Mouse (Mus musculus): ENCODE measurements at regions not wholly inside any gene's neighbourhood (a gene's known extent, or its start where the extent isn't known, plus 50 kb on each side); places are given as distances from the start of the nearest gene placed in this dataset.

DNA sequence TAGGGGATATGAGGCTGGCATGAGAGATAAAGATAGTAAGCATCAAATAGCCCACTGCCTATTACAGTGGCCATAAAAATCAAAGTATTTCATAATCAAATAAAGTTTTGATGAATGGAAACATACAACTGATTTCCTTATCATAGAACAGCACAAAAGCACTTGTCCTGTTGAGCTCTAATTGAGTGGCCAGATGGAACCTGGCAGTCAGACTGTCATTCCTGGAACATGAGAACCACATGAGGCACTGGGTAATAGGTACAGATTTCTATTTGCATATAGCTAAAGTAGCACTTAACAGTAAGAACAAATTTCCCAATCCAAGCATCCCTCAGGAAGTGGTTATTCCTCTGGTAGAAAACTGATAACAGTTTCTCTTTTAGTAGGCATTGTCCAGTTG, 732.3 kb downstream of the Hdgfl1 start:
- no peak for DNase-seq

DNA sequence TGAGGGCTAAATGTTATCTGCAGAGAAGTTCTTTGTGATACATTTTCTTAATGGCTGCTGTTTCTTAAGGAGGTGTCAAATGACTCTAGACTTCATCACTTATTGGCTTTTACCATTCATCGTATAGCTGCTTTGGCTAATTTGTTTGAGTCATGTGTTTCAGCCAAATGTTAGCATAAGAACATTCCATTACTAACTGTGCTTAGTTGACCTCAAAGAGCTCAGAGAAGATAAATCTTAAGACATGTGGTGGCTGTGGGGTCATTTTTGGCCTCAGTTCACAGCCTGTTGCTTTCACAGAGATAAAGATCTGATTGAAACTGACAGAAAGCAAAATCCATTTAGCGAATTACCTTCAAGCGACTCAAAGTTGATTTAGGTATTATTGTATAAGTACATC, 743.6 kb downstream of the Hdgfl1 start:
- DNase-seq, result no peak

DNA sequence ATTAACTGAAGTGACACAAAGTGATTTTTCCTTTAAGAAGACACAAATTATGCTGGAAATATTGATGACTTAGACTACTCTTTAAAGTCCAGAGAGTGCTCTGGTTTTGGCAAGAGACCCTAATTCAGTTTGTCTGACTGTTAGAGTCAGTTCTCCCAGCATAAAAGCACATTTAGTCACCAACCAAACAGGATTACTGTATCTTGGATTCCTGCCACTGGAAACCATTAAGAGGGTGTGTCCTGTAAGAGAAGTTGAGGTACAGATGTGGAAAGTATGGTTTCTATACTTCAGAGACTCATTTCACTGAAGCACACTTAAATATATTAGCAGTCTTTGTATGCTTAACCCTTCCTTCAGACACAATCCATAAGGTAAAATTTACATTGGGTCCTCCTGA, 745.3 kb downstream of the Hdgfl1 start:
- no peak for DNase-seq

DNA sequence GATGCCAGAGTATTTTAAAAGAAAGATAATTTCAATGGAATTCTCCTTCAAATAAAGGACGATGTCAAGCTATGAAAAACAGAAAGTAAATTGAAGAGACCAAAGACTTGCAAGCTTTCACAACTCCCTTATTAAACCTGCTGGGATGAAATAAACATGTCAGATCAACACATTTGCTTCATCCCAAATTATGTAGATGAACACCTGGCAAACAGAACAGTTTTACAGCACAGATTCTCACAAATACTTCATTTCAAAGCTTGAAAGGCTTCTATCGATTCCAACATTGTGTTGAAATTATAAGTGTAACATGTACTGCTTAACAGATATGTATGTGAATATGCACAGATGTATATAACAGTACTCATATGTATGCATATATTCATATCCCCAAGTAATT, 749.5 kb downstream of the Hdgfl1 start:
- DNase-seq, result no peak

DNA sequence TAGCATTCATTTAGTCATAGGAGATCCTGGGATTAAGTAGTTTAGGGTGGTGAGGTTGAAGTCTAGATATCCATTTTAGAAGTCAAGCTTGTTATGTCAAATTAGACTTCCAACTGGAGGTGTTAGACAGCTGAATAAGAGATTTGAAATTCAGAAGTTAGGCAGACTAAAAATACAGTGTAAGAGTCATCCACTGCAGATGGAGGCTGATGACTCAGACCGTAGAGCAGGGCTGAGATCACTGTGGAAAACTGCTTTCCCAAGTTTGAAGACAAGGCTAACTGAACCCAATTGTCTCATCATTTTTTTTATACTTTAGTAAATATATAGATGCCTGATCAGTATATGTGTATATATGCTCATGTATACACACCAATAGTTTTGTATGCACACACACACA, 738.8 kb upstream of the Nrsn1 start:
- no peak for DNase-seq

DNA sequence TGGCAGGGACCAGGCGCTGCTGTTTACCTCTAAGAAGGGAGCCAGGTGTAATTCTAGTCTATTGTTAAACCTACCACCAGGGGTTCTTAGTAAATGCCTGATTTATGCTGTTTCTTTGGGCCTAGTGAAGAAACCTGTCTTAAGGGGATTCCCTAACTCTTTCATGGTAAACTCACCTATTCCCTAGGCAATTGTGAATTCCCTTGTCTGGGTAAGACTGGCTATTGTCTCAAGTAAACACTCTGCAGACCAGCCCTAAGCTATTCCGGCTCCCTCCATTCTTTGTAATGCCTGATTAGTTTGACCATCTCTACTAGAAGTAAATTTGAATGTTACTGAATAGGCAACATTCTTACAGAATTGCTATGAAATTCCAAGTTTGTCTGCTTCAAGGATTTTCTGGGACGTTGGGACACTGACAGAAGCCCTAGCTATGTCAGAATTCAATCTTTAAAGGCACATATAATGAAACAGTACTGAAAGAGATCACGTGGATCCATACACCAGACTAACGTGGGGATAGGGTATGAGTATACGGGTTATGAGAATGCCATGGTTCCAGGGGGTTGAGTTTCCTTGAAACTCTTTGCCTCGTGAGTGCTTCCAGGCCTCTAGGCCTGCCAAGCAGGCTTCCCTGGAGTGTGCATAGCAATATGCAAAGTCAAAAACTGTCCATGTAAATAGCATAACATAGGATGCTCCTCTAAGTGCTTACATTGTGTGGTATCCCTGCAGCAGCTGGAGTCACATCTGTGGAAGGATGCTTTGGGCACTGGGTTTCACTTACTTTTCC, 734.7 kb upstream of the Nrsn1 start:
- no peak for DNase-seq

DNA sequence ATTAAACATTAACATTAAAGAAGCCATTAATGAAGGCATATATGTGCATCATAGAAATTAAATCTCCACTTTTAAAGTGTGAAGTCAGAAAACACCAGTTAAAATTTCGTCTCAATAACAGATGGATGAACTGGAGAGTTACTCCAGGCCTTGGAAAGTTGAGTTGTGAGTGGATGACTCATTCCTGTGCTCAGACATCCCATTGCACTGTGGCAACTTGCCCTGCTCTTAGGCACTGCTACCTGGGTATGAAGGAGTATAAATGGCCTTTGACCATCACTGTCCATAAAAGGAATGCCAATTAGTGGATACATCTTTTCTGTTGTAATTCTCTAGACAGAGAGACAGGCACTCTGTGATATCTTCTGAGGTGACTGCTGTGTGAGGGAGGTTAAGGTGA, 723.2 kb upstream of the Nrsn1 start:
- no peak for DNase-seq

DNA sequence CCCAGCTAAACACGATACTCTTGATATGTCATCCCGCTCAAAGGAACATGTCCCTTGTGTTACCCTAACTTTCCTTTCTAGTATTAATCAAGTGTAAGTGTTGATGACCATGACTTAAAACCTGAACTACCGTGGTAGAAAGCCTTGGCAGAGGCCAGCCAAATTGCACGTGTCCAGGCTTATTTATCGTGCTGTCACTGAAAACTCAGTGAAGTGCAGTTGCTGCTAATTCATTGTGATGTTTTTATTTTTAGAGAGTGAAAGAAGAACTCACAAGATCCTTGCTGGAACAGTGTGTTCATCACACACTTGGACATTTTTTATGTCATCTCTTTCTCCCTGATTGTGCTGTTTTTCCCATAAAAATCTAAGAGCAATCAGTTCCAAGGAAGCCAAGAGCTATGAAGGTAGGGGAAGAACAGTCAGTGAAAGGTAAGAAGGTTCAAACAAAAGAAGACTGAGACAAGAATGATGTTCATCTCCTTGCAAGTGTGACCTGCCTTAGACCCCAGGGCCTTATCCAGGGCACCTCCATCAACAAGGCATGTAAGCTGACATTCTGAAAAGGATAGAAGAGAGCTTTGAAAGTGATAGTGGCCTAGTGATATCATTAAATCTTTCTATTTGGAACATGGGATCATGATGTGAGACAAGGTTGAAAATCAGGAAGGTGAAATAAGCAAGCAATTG, 718.9 kb upstream of the Nrsn1 start:
- DNase-seq, result no peak

DNA sequence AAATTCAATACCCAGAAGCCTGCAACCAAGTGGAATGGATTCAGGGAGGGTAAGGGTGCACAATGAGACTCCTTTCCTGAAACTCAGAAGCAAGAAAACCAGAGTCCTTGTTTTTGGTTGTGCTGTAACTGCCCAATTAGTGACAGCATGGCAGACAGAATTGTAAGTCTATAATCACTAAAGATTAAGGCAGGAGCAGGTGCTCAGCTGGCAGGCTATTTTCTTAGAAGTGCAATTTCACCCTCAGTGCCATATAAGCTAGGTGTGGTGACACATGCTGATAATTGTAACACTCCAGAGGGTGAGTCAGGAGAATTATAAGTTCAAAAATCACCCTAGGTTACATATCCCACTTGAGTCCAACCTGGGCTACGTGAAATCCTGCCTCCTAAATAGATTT, 714.2 kb upstream of the Nrsn1 start:
- no peak for DNase-seq

DNA sequence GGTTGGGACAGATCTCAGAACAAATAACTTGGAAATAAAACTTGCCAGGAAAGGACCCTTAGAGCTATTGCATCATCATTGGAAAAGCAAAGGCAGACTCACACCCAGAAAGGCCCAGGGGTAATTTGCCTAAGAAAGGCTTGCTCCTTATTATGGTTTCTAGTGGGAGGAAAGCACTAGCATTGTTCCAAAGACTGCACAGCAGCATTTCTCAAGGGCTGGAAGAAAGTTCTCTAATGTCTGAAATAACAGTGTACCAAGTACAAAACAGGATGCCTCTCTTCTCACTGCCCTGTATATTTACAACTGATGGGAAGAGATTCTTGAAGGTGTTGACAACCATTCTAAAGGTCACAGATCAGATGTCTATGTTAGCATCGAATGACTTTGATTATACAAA, 713.4 kb upstream of the Nrsn1 start:
- DNase-seq, result no peak

DNA sequence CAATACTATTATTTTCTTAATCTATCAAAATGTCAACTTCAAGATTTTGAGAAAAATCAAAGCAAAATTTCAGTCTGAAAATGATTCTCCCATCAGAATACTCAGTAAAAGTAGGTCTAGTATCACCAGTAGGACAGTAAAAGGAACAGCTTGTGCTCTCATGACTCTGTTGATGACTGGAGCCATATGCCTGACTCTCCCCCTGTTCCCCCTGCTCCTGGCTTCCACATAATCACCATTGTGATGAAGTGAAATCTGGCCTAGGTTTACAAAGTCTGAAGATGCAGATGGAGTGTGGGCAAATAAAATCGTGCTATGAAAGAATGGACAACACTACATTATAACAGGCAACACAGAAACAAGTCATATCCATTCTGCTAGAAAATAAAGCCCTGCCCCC, 708.3 kb upstream of the Nrsn1 start:
- DNase-seq, result no peak

DNA sequence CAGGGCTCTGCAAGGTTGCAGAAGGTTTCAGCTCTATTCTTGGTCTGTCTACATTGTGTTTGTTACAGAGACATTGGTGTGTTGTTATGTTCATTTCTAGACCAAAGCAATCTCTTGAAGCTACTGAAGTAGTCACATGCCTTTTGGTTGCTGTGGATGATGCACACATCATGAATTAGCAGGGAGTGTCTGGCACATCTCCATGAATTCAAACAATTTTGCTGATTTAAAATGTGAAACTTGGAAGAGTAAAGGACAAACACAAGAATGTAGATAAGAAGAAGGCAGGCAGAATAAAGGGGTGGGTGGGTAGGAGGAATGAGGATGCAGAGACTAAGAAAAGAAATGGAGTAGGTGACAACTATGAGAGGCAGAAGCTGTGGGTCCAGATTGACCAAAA, 688.3 kb upstream of the Nrsn1 start:
- no peak for DNase-seq

DNA sequence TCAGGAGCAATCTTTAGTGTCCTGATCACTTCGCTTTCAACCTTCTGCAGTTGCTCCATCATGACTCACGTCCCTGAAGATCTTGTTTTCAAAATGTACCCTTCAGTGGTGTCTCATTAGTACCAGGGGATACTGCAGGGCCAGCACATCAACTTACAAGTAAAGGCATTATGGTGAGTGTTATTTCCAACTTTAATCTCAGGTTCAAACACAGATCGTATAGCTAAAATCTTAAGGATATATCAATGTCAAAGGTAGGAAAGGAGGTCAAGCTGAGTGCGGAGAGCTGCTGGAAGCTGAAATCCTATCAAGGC, 687.8 kb upstream of the Nrsn1 start:
- DNase-seq, result no peak

DNA sequence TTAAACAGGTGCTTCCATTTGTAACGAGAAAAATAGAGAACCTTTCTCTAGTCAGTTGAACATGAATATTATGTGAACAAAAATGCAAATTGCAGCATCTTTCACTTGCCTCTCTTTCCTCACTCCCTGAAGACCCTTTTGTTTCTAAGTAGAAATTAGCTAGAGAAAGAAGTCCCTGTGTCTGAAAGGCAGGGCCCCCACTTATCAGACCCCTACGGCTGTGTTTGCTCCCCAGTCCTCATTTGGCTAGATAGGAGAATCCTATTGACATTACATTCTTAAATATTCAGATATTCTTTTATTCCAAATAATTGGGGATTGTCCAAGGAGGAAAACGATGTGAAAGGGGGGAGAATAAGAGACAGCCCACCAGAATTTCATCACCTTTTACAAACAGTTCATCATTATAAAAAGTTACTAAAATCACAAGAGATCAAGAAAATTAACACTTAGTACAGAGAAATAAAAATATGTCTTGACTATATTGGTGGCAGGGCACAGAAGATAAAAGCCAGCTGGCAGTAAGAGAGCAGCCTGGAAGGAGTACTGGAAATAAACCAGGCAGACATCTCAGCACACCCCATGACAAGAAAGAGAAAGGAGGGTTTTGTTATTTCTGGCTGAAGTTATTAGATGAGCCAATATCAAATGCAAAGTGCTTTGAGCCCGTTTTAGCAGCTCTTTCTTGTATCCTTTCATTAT, 687.3 kb upstream of the Nrsn1 start:
- DNase-seq, result no peak

DNA sequence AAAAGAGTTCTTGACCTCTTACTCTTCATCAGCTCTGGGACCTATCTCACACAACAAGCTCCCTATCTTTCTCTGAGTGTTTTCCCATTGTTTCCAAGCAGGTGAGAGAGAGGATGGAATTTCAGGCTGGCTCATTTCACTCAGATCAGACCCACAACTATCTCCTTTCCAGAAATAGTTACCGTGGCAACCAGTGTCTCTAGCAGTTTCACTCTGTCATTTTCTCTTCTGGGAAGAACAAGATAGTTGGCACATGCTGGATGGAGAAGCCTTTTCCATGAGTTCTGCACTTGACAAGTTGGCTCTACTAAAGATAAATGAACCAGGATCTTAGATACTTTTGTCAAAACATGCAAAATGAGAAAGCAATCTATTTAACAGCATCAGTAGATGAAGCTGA, 667.3 kb upstream of the Nrsn1 start:
- DNase-seq, result no peak

DNA sequence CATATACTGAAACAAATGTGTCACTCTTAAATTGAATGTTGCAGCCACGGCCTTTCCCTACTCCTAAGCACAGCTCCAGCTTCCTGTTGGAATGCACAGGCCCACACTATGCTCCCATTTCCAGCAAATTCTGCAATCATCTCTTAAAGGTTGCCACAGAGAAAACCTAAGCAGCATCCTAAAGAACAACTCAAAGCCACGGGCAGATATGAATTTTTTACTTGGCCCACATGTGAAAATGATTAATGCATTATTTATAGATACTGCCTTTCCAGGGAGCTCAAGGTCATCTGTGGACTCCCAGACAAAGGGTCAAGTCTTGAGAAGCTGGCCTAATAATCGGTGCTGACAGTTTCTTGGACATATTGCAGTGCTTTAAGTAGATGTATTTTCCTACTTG, 663.5 kb upstream of the Nrsn1 start:
- no peak for DNase-seq

DNA sequence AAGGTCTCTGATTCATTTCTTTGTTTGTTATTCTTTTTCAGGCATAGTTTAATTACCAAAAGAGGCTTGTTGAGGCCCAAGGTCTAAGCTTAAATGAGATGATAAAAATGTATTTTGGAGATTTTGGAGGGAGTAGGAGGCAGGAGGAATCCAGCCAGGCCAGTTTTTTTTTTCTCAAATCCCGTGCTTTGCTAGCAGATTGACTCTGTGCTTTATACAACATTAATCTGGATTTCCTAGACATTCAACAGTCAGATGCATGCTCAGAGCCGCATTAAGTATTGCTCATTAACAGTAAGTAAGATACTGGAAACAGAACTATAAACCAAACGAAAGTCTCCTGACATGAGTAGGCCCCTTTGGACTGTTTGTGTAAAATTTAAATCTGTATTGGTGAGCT, 662.9 kb upstream of the Nrsn1 start:
- DNase-seq, result no peak

DNA sequence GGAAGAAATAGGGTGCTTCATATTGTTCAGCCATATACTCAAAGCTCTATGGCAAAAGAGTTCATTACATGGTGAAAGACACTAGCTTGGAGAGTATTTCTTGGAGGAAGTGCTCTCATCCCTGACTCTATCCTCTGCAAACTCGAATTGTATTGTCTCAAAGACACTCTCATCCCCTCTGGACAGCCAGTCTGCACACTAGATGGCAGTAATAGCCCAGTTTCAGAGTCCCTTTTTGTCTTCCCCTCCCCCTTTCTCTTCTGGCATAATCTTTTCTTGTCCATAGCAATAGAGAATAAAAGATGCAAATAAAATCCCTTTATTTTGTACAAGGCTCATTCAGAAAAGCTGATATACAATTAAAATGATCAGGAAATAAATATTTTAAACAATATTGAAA, 662.5 kb upstream of the Nrsn1 start:
- DNase-seq, result peak; percentile 15

DNA sequence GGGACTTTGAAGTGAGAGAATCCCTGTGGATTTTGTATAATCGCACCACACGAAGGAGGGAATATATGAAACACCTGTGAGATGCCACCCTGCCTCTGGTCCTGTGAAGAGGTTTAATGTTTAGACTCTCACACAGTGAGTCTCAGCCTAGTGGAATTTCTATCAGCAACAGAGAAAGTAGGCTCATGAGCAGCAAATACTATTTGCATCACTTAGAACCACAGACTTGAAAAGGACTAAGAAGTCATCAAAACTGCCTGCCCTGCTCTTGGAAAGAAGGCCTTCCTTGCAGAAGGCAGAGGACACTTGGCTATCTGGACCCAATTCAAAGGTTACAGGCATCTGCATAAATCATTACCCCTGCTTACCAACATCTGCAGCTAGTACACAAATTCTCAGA, 662.1 kb upstream of the Nrsn1 start:
- no peak for DNase-seq

DNA sequence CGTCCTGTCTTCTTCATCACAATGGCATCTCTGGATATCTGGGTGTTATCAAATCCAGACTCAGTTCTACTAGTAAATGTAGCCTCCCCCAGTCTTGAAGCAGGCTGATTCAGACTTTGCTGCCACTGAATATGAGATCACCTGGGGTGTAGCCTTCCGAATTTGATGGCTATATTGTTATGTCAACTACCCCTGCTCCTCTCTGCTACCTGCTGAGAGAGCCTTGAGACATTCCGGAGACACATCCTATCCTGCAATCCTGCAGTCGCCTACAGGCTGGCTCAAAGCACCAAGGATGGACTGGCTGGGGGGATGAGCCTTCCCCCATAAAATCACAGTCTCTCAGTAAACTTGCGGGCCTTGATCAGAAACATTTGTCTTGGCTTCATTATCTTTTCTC, 655.4 kb upstream of the Nrsn1 start:
- DNase-seq, result no peak

DNA sequence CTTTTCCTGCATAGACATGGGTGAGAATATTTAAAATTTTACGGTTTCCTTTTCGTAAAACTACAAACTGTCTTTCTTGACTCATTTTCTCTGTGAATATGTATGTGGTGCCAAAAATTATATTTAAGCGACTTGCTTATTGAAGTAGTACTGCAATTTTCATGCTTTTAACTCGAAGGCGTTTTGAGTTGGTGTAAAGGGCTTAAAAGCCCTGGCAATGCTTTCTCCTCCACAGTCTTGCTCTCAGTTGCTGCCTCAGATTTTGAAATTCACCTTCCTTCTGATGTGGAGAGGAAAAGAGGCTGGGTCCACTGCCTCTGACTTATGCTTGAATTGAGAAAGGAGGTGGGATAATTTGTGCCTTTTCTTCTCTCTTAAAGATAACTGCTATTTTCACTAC, 629.6 kb upstream of the Nrsn1 start:
- no peak for DNase-seq

DNA sequence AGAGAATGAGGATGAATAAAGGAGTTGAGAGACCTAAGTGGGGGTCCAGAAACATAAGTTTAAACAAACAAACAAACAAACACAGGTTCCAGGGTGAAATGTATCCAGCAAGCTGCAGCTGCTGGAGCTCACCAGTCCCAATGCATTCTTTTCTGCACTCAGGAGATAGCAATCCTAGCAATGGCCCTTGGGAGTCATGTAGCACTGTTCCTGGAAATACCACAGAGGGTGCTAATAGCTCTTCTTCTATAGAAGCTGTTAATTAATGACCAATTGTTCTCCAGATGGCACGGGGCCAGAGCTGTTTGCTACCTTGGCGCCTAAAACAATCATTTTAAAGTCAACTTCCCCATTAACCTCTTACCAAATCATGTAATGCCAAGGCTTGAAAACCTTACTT, 622.8 kb upstream of the Nrsn1 start:
- no peak for DNase-seq

DNA sequence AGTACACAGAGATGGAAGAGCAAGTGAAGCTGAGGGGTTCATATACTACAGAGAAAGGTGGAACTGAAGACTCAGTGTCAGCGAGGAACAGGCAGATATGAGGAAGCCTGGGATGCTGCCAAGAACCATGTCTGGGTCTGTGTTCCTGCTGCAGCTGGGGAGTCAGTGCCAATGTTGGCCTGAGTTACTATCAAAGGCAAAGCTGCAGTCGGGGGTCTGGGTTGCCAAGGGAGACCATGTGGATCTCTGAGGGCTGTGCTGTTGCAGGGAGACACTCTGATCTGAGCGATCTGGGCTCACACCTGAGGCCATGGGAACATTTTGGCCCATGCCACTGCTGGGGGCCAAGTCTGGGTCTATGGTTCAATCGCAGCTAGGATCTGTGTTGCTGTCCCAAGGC, 612.5 kb upstream of the Nrsn1 start:
- no peak for DNase-seq

DNA sequence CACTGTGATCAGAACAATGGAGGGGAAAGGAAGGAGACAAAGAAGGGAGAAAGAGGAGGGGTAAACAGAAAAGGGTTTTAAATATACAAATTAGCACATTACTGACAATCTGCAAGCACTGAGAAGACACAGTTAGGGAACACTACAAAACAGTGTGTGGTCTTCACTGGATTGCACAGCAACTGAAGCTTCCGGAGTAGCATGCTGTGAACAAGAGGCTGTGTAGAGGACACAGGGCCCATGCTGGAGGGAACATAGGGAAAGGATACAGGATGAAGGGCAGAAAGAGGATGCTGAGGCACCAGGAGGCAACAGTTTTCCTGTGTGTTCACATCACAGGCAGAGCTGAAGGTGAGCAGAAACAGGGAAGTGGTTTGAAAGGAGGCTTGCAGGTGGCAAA, 598.6 kb upstream of the Nrsn1 start:
- no peak for DNase-seq

DNA sequence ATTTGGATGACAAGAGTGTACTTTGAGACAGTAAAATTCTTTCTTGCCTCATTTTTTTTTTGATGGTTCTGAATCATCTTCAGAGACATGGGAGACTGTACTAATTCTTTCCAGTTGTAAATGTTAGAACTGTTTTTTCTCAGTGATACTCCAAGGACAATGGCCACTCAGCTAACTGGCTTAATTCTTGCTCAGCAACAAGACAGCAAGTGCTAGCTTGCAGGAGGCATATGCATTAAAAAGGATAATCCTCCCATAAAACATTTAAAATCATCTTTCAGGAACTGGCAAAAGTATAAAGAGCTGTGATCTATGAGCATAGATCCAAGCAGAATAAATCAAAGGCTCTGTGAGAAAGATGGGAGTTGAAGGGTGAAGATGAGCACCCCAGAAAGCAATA, 587.9 kb upstream of the Nrsn1 start:
- no peak for DNase-seq

All from cerebellum, adult 9-11 months (tissue).